Mouse (Mus musculus) intestine, embryonic 14.5 days (tissue): Measurements from ENCODE around the gene Grik4. TPM values are rescaled to one million over a fixed set of nuclear protein-coding genes. Genes with fewer than 3 reads are reported as not detected.

Experiments used
- ATAC-seq: fragments of 200-750 bp; cut with Nextera tagmentation; replicated peaks from 2 replicates; pipeline ENCODE4 v1.8.0; 2017; ENCODE audit warnings: low read depth, moderate number of reproducible peaks, moderate TSS enrichment, moderate library complexity; ENCODE audit not compliant: low FRiP score, low TSS enrichment
- DNase-seq: peaks from one replicate; pipeline ENCODE4 v3.0.0-alpha.2; 2018; ENCODE audit warnings: low spot score
- H3K27ac ChIP-seq: fragments of 300-500 bp; sonication (generic); 2 replicates; pipeline ENCODE4 v1.5.1; 2014; ENCODE audit warnings: low read depth, mild to moderate bottlenecking, control low read depth
- H3K27me3 ChIP-seq: fragments of 300-500 bp; sonication (generic); replicated peaks from 2 replicates; pipeline ENCODE4 v1.6.1; 2014; ENCODE audit warnings: low read length, control low read depth; ENCODE audit not compliant: control insufficient read depth, insufficient read depth
- H3K36me3 ChIP-seq: fragments of 300-500 bp; sonication (generic); 2 replicates; pipeline ENCODE4 v1.6.1; 2014; ENCODE audit warnings: low read length, control low read depth; ENCODE audit not compliant: control insufficient read depth, insufficient read depth
- H3K4me1 ChIP-seq: fragments of 300-500 bp; sonication (generic); replicated peaks from 2 replicates; pipeline ENCODE4 v1.6.1; 2014; ENCODE audit warnings: low read length, control low read depth, mixed read lengths; ENCODE audit not compliant: control insufficient read depth, insufficient read depth
- H3K4me2 ChIP-seq: fragments of 300-500 bp; sonication (generic); 2 replicates; pipeline ENCODE4 v1.6.1; 2014; ENCODE audit warnings: low read length
- H3K4me3 ChIP-seq: fragments of 300-500 bp; sonication (generic); 2 replicates; pipeline ENCODE4 v1.5.1; 2014; ENCODE audit warnings: low read depth, low read length, control low read depth, mixed read lengths
- H3K9ac ChIP-seq: fragments of 300-500 bp; sonication (generic); 2 replicates; pipeline ENCODE4 v1.6.1; 2014; ENCODE audit warnings: mild to moderate bottlenecking, low read length
- H3K9me3 ChIP-seq: fragments of 300-500 bp; sonication (generic); 2 replicates; pipeline ENCODE4 v1.6.1; 2016; ENCODE audit warnings: low read length, control low read depth; ENCODE audit not compliant: control insufficient read depth
- WGBS: fragments of 180-500 bp; shearing (Covaris S2); extraction: QIAGEN DNeasy Blood & Tissue Kit; methylation state at CpG from one replicate; pipeline ENCODE4 v1.1.7; 2014; 5-methylcytosine and 5-hydroxymethylcytosine counted together
- polyA plus RNA-seq: library from polyadenylated mRNA; unstranded; fragments of >200 nt; fragmentation: Nextera tagmentation; extraction: Ambion mirVana; gene quantifications from 2 replicates; pipeline ENCODE4 v1.2.1, GENCODE M21; 2014

Grik4 gene
- polyA plus RNA-seq, 1 experiment from 2014 or later, result 1.3 TPM

GRCm38 (mm10) chr9:42881040-42881439, 63.3 kb downstream of the Grik4 start:
- Histone ChIP-seq H3K4me2 (0 out of 2 replicates have a peak overlapping the region, but pooled peaks have one; percentile 1), H3K9ac (no peak overlapping the region), H3K36me3 (no peaks in the 10 kb centered on the region), H3K9me3 (no peaks in the 10 kb centered on the region), H3K27ac (no peak overlapping the region), H3K4me1 (peaks cover 15% of the 10 kb centered on the region), H3K27me3 (no peaks in the 10 kb centered on the region), H3K4me3 (no peak overlapping the region)
- WGBS, result 64% methylated on average over 8 of the region's 8 CpGs
- ATAC-seq (no peak), DNase-seq (no peak)

DNA sequence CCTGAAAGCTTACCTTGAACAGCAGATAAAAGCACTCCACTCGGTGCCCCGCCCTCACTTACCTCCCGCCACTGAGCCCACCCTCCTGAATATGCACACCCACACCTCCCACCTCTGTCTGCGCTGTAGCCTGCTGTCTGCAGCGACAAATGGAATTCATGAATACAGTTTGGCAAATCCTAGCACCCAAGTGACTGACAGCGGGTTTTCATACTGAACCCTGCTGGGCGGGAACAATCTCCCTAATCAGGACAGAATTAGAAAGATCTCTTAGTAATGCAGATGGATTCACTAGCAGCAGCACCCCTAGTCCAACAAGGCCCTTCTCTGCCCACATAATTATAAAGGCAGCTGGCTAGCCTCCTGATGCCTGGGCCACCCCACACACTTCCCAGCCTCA, 65.9 kb downstream of the Grik4 start:
- DNase-seq (no peak), ATAC-seq (no peak)
- H3K27ac ChIP-seq, result no peak overlapping the region
- no peaks in the 10 kb centered on the region for H3K36me3 ChIP-seq
- no peak overlapping the region for H3K4me3 ChIP-seq
- no peak overlapping the region for H3K9ac ChIP-seq
- H3K9me3 ChIP-seq, result no peaks in the 10 kb centered on the region
- 32% methylated on average over 7 of the region's 7 CpGs for WGBS
- H3K4me1 ChIP-seq, result peaks cover 6% of the 10 kb centered on the region
- H3K27me3 ChIP-seq, result no peaks in the 10 kb centered on the region
- H3K4me2 ChIP-seq, result no peak overlapping the region

DNA sequence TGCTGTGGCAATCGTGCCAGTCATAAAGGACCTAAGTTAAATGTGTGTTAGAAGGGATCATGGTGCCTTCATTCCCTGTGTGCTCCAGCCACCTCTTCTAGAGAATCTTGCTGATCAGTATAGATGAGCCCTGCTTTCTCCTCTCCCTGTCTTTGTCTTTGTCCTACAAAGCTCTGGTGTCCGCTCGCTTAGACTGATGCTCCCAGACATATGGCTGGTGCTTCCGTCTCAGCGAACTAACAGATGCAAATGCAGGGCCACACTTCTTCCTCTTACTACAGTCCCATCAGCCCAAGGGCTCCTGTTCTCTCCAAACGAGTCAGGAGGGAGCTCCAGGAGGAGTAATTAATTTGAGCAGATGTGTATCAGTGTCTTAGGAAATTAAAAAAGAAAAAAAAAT, 71.4 kb downstream of the Grik4 start:
- 86% methylated on average over 6 of the region's 6 CpGs for WGBS
- H3K36me3 ChIP-seq, result no peaks in the 10 kb centered on the region
- ATAC-seq, result no peak

DNA sequence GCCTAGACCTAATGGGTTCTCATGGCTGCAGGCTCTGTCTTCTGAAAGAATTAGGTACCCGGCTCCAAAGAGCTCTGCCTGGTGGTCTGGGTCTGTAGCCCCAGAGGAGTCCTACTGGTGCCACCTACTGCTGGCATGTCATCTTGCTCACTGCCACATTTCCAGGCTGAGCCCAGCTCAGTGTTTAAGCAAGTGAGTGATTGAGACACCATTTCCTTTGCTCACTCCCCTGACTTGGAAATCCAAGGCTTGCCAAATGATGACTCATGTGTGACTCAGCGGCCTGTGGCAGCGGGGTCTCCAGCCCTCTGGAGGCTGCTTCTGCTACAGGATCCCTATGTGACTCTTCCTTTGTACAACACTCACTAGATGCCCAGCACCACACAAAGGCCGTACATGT, 72.6 kb downstream of the Grik4 start:
- DNase-seq (no peak), ATAC-seq (no peak)
- Histone ChIP-seq H3K9me3 (no peaks in the 10 kb centered on the region), H3K27me3 (no peaks in the 10 kb centered on the region), H3K4me3 (no peak overlapping the region), H3K36me3 (no peaks in the 10 kb centered on the region), H3K9ac (no peak overlapping the region), H3K27ac (no peak overlapping the region), H3K4me1 (no peaks in the 10 kb centered on the region), H3K4me2 (no peak overlapping the region)
- 86% methylated on average over 4 of the region's 4 CpGs for WGBS

More for the DNA sequence above, 71.4 kb downstream of the Grik4 start:
- no peaks in the 10 kb centered on the region for H3K9me3 ChIP-seq
- DNase-seq, result no peak
- no peaks in the 10 kb centered on the region for H3K4me1 ChIP-seq
- H3K9ac ChIP-seq, result no peak overlapping the region
- no peak overlapping the region for H3K27ac ChIP-seq
- no peak overlapping the region for H3K4me3 ChIP-seq
- H3K4me2 ChIP-seq, result no peak overlapping the region
- H3K27me3 ChIP-seq, result no peaks in the 10 kb centered on the region

DNA sequence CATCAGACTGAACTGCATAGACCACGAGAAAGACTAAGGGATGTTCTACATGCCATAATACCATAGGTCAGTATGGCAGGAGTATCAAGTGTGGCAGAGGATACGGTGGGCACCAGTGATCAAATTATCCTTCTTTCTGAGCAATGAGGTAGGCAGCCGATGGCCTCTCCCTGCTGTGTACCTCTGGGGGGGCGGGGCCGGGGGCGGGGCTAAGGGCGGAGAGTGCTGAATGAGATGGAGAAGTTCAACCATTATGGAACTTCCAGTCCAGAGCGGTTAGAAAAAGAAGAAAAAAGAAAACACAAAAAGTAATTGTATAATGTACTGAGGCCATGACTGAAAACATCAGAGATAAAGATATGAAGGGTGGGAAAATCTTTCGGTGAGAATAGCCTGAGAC, 74.0 kb downstream of the Grik4 start:
- no peak overlapping the region for H3K4me2 ChIP-seq

GRCm38 (mm10) chr9:42868508-42868907, 75.8 kb downstream of the Grik4 start:
- H3K4me2 ChIP-seq, result no peak overlapping the region
- H3K27ac ChIP-seq, result no peak overlapping the region
- no peaks in the 10 kb centered on the region for H3K27me3 ChIP-seq
- ATAC-seq, result no peak
- no peaks in the 10 kb centered on the region for H3K36me3 ChIP-seq
- WGBS, result 63% methylated on average over 10 of the region's 10 CpGs
- H3K4me3 ChIP-seq, result no peak overlapping the region
- DNase-seq, result no peak
- H3K4me1 ChIP-seq, result peaks cover 15% of the 10 kb centered on the region
- no peaks in the 10 kb centered on the region for H3K9me3 ChIP-seq
- no peak overlapping the region for H3K9ac ChIP-seq

More for the DNA sequence above, 74.0 kb downstream of the Grik4 start:
- Histone ChIP-seq H3K9me3 (no peaks in the 10 kb centered on the region), H3K4me3 (no peak overlapping the region), H3K9ac (no peak overlapping the region), H3K27me3 (no peaks in the 10 kb centered on the region), H3K36me3 (no peaks in the 10 kb centered on the region), H3K4me1 (peaks cover 8% of the 10 kb centered on the region), H3K27ac (no peak overlapping the region)
- 47% methylated on average over 9 of the region's 9 CpGs for WGBS
- DNase-seq (no peak), ATAC-seq (no peak)

GRCm38 (mm10) chr9:42866650-42867049, 77.6 kb downstream of the Grik4 start:
- H3K27ac ChIP-seq, result no peak overlapping the region
- H3K36me3 ChIP-seq, result no peaks in the 10 kb centered on the region
- WGBS, result 86% methylated on average over 4 of the region's 4 CpGs
- DNase-seq, result no peak
- H3K4me3 ChIP-seq, result no peak overlapping the region
- H3K27me3 ChIP-seq, result no peaks in the 10 kb centered on the region
- no peak overlapping the region for H3K4me2 ChIP-seq
- no peak for ATAC-seq
- no peak overlapping the region for H3K9ac ChIP-seq
- H3K9me3 ChIP-seq, result no peaks in the 10 kb centered on the region
- H3K4me1 ChIP-seq, result peaks cover 18% of the 10 kb centered on the region

- Histone ChIP-seq H3K4me2 (no peak overlapping the region), H3K4me1 (peaks cover 29% of the 10 kb centered on the region), H3K4me3 (no peak overlapping the region), H3K9ac (no peak overlapping the region), H3K36me3 (no peaks in the 10 kb centered on the region), H3K27ac (peak overlapping the region; percentile 34), H3K27me3 (no peaks in the 10 kb centered on the region), H3K9me3 (no peaks in the 10 kb centered on the region)
- ATAC-seq (peak; percentile 49), DNase-seq (no peak)
- 39% methylated on average over 11 of the region's 11 CpGs for WGBS
These were observed 79.1 kb downstream of the Grik4 start for GRCm38 (mm10) chr9:42865036-42865829.

GRCm38 (mm10) chr9:42863360-42863759, 80.9 kb downstream of the Grik4 start:
- WGBS, result 67% methylated on average over 5 of the region's 5 CpGs
- ATAC-seq, result no peak
- H3K27me3 ChIP-seq, result no peaks in the 10 kb centered on the region
- H3K4me3 ChIP-seq, result no peak overlapping the region
- H3K9me3 ChIP-seq, result no peaks in the 10 kb centered on the region
- H3K9ac ChIP-seq, result no peak overlapping the region
- H3K4me1 ChIP-seq, result peaks cover 31% of the 10 kb centered on the region
- no peak overlapping the region for H3K27ac ChIP-seq
- DNase-seq, result no peak
- no peak overlapping the region for H3K4me2 ChIP-seq
- no peaks in the 10 kb centered on the region for H3K36me3 ChIP-seq
